In the genomic region with DNA sequence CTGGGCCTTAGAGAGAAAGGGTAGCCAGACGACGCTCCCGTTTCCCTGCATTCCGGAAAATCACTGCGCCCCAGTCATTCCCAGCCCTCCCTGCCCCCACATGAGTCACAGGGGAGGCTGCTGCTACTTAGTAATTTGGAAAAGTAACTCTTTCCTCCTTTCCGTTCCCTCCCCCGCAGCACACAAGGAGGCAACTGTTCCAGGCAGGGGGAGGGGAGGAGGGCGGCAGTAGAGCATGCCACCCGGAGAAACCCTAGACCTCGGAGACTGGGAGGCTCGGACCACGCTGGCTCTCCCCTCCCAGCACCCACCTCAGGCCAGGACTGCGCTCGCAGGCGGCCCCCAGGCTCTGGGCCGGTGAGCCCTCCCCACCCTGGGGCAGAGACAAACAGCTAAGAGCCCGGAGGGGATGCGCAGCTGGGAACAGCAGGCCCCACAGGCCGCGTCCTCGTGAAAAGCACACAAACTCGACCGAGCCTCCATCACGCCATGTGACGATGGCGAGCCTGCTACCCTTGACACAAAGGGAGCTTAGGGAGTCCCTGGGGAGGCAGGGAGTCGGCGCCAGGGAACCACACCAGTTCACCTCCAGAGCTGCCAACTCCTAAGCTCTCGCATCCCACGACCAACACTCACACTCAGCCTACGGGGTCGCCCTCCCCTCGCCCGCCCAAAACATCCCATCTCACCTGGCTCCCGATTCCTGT, we compare ENCODE assay signal across 7 mouse cellular contexts. TPM values are rescaled to one million over a fixed set of nuclear protein-coding genes. Genes with fewer than 3 reads are reported as not detected.
A peak's percentile ranks its signal among the peaks of the same experiment; 100 is the strongest.
DNase-seq lines count a peak whose midpoint lies in the region; ATAC-seq and TF ChIP-seq lines count a peak whose summit lies in the region.

No protein-coding gene starts in this region.

- H3K27ac ChIP-seq in limb, embryonic 12.5 days = peak overlapping the region; percentile 100

- peaks cover 24% of the 10 kb centered on the region for H3K36me3 ChIP-seq in limb, embryonic 12.5 days
- H3K36me3 ChIP-seq in myocyte (ENCODE audit: control insufficient read depth, insufficient read depth) = peaks cover 17% of the 10 kb centered on the region

- peaks cover 64% of the 10 kb centered on the region for H3K79me2 ChIP-seq in myocyte (ENCODE audit: control insufficient read depth, insufficient read depth)

- under 1% methylated on average over 31 of the region's 35 CpGs for WGBS in limb, embryonic 12.5 days

- H3K9ac ChIP-seq in limb, embryonic 12.5 days (replicated peaks) = peak overlapping the region; percentile 99

- H3K9me3 ChIP-seq in limb, embryonic 12.5 days = no peaks in the 10 kb centered on the region

- peak overlapping the region; percentile 99 for H3K4me3 ChIP-seq in limb, embryonic 12.5 days (replicated peaks)
- H3K4me3 ChIP-seq in myocyte = peak overlapping the region; percentile 99

- peak; percentile 72 for TF ChIP-seq POLR2A in myocyte (IDR thresholded peaks at IDR 0.05; ENCODE audit: insufficient read length, low read depth)

- H3K4me1 ChIP-seq in limb, embryonic 12.5 days (replicated peaks) = peaks cover 23% of the 10 kb centered on the region

- ATAC-seq in limb, embryonic 12.5 days (ENCODE audit: insufficient number of reproducible peaks, insufficient read depth, low FRiP score, low TSS enrichment, low read depth) = peak; percentile 68

- H3K4me2 ChIP-seq in limb, embryonic 12.5 days = peak overlapping the region; percentile 74
- peak overlapping the region; percentile 52 for H3K4me2 ChIP-seq in myocyte (ENCODE audit: low read depth)

- DNase-seq in adrenal gland, postnatal 14 days = peak; percentile 95
- peak; percentile 89 for DNase-seq in embryo, embryonic 9.5 days (ENCODE audit: extremely low spot score)
- DNase-seq in heart, adult 18-20 months = peak; percentile 92 to 94
- DNase-seq in kidney, adult 8-10 months = peak; percentile 88 to 92
- peak; percentile 62 to 84 for DNase-seq in spleen, postnatal 4 days (ENCODE audit: low spot score in 2 of 2)

- peak overlapping the region; percentile 37 for H3ac ChIP-seq in myocyte (ENCODE audit: control insufficient read depth, insufficient read length)

- no peaks in the 10 kb centered on the region for H3K27me3 ChIP-seq in limb, embryonic 12.5 days
- H3K27me3 ChIP-seq in myocyte (ENCODE audit: control insufficient read depth, insufficient read depth, insufficient read length) = no peaks in the 10 kb centered on the region

TF ChIP-seq in myocyte, 11 proteins besides CTCF, POLR2A, EP300 and RAD21:
- TF ChIP-seq MYOD1 (IDR thresholded peaks at IDR 0.05; ENCODE audit: control insufficient read depth in 1 of 3, insufficient read length in 2 of 3, low read depth in 2 of 3) (peak; percentile 22 to 70 (median 54)), MYOG (IDR thresholded peaks at IDR 0.05; ENCODE audit: control insufficient read depth in 1 of 3, insufficient read depth in 1 of 3, insufficient read length in 2 of 3, low read depth in 2 of 3) (peak; percentile 29 to 88 (median 70)), SRF (IDR thresholded peaks at IDR 0.05; ENCODE audit: control insufficient read depth, insufficient read length, low read depth) (no peak), TCF3 (IDR thresholded peaks at IDR 0.05; ENCODE audit: insufficient read length, low read depth) (no peak), REST (IDR thresholded peaks at IDR 0.05; ENCODE audit: insufficient read depth, insufficient read length) (no peak), TCF12 (IDR thresholded peaks at IDR 0.05; ENCODE audit: insufficient read depth, poor library complexity, severe bottlenecking) (peak; percentile 50), MAX (IDR thresholded peaks at IDR 0.05; ENCODE audit: low read depth) (no peak), USF1 (IDR thresholded peaks at IDR 0.05; ENCODE audit: low read depth) (no peak), CEBPB (IDR thresholded peaks at IDR 0.05; ENCODE audit: insufficient read depth, poor library complexity, severe bottlenecking) (no peak), E2F4 (IDR thresholded peaks at IDR 0.05; ENCODE audit: insufficient read depth) (no peak), POLR2AphosphoS2 (IDR thresholded peaks at IDR 0.05; ENCODE audit: insufficient read length, low read depth) (peak; percentile 93)

RNA-seq across cellular contexts. Expression of a gene that starts 1.1 kb away (rescaled TPM):
- 198 and 203 TPM in 2 replicates for total RNA-seq in adrenal gland, postnatal 14 days (2021)
- 10 to 100 TPM; 64.5 to 79.0 TPM for total RNA-seq in heart, adult 18-20 months (2021)
- 129 and 134 TPM in 2 replicates for polyA plus RNA-seq in limb, embryonic 12.5 days (2016; fragmentation: Nextera tagmentation; extraction: Ambion mirVana)
- polyA plus RNA-seq in myocyte (2012; fragmentation: generic; extraction: Trizol) = 90.1 TPM

RNA-seq across cellular contexts. Expression of a gene that starts 2.0 kb away (rescaled TPM):
- 8.0 and 18.8 TPM in 2 replicates for total RNA-seq in adrenal gland, postnatal 14 days (2021)
- total RNA-seq in heart, adult 18-20 months (2021) = 1 to 10 TPM; 5.9 to 7.2 TPM
- 11.1 and 13.2 TPM in 2 replicates for polyA plus RNA-seq in limb, embryonic 12.5 days (2016; fragmentation: Nextera tagmentation; extraction: Ambion mirVana)
- 7.2 TPM for polyA plus RNA-seq in myocyte (2012; fragmentation: generic; extraction: Trizol)

RNA-seq across cellular contexts. Expression of a gene that starts 21.8 kb away (rescaled TPM):
- total RNA-seq in adrenal gland, postnatal 14 days (2021) = 2.7 and 17.0 TPM in 2 replicates
- total RNA-seq in heart, adult 18-20 months (2021) = 1 to 10 TPM; 2.0 to 7.5 TPM
- 0.30 and 0.32 TPM in 2 replicates for polyA plus RNA-seq in limb, embryonic 12.5 days (2016; fragmentation: Nextera tagmentation; extraction: Ambion mirVana)
- polyA plus RNA-seq in myocyte (2012; fragmentation: generic; extraction: Trizol) = not detected

RNA-seq across cellular contexts. Expression of a gene that starts 29.2 kb away (rescaled TPM):
- 0.33 and 4.1 TPM in 2 replicates for total RNA-seq in adrenal gland, postnatal 14 days (2021)
- total RNA-seq in heart, adult 18-20 months (2021) = 1 to 10 TPM in 1 of 2 experiments, not detected in 1; 1.6 TPM
- polyA plus RNA-seq in limb, embryonic 12.5 days (2016; fragmentation: Nextera tagmentation; extraction: Ambion mirVana) = 0.71 and 0.86 TPM in 2 replicates
- polyA plus RNA-seq in myocyte (2012; fragmentation: generic; extraction: Trizol) = 0.07 TPM

RNA-seq across cellular contexts. Expression of a gene that starts 31.5 kb away (rescaled TPM):
- 3.6 and 8.3 TPM in 2 replicates for total RNA-seq in adrenal gland, postnatal 14 days (2021)
- 1 to 10 TPM; 3.0 to 3.9 TPM for total RNA-seq in heart, adult 18-20 months (2021)
- polyA plus RNA-seq in limb, embryonic 12.5 days (2016; fragmentation: Nextera tagmentation; extraction: Ambion mirVana) = 1.2 and 1.3 TPM in 2 replicates
- polyA plus RNA-seq in myocyte (2012; fragmentation: generic; extraction: Trizol) = not detected

Comparison
In these comparisons a context has a peak if more than half of its experiments do, and no peak if none do; other contexts are left out.
1. Peak in every context shown above with its lines: DNase-seq, ATAC-seq, H3K4me3 ChIP-seq and H3K27ac ChIP-seq.